Mouse (Mus musculus) limb, embryonic 12.5 days (tissue): ENCODE measurements around the gene Icos. TPM values are rescaled to one million over a fixed set of nuclear protein-coding genes. Genes with fewer than 3 reads are reported as not detected.

ENCODE experiments used
- ATAC-seq: fragments of 200-750 bp; cut with Nextera tagmentation; 2 replicates; pipeline ENCODE4 v1.8.0; 2017; ENCODE audit warnings: low read depth, moderate TSS enrichment; ENCODE audit not compliant: insufficient number of reproducible peaks, insufficient read depth, low FRiP score, low TSS enrichment
- H3K27ac ChIP-seq: fragments of 300-500 bp; sonication (generic); 2 replicates; pipeline ENCODE4 v1.5.1; 2016; ENCODE audit warnings: mild to moderate bottlenecking, moderate library complexity
- H3K27me3 ChIP-seq: fragments of 300-500 bp; sonication (generic); 2 replicates; pipeline ENCODE4 v1.6.1; 2016; ENCODE audit warnings: mild to moderate bottlenecking, moderate library complexity
- H3K36me3 ChIP-seq: fragments of 300-500 bp; sonication (generic); 2 replicates; pipeline ENCODE4 v1.6.1; 2016; ENCODE audit warnings: mild to moderate bottlenecking, moderate library complexity
- H3K4me1 ChIP-seq: fragments of 300-500 bp; sonication (generic); replicated peaks from 2 replicates; pipeline ENCODE4 v1.6.1; 2016
- H3K4me2 ChIP-seq: fragments of 300-500 bp; sonication (generic); 2 replicates; pipeline ENCODE4 v1.6.1; 2016; ENCODE audit warnings: mild to moderate bottlenecking, moderate library complexity
- H3K4me3 ChIP-seq: fragments of 300-500 bp; sonication (generic); replicated peaks from 2 replicates; pipeline ENCODE4 v1.5.1; 2016; ENCODE audit warnings: mild to moderate bottlenecking
- H3K9ac ChIP-seq: fragments of 300-500 bp; sonication (generic); replicated peaks from 2 replicates; pipeline ENCODE4 v1.6.1; 2016; ENCODE audit warnings: mild to moderate bottlenecking, moderate library complexity
- H3K9me3 ChIP-seq: fragments of 300-500 bp; sonication (generic); 2 replicates; pipeline ENCODE4 v1.6.1; 2016; ENCODE audit warnings: mild to moderate bottlenecking, moderate library complexity
- WGBS: fragments of 180-500 bp; shearing (Covaris S2); methylation state at CpG from one replicate; pipeline ENCODE4 v1.1.7; 2016; 5-methylcytosine and 5-hydroxymethylcytosine counted together
- polyA plus RNA-seq: library from polyadenylated mRNA; unstranded; fragments of >200 nt; fragmentation: Nextera tagmentation; extraction: Ambion mirVana; gene quantifications from 2 replicates; pipeline ENCODE4 v1.2.1, GENCODE M21; 2016

Icos gene
- polyA plus RNA-seq, result 0.09 and 0.23 TPM in 2 replicates

GRCm38 (mm10) chr1:60977641-60978040, at the start of gene Icos:
Gene Icos (plus strand): TSS chr1:60977927.
- Histone ChIP-seq H3K4me1 (no peaks in the 10 kb centered on the region; the same call in 1 of the 2 replicates), H3K4me3 (no peak within 1 kb of the TSS), H3K36me3 (no peaks in the 10 kb centered on the region), H3K27me3 (no peaks in the 10 kb centered on the region), H3K9me3 (no peaks in the 10 kb centered on the region), H3K9ac (no peak within 1 kb of the TSS), H3K27ac (no peak within 1 kb of the TSS), H3K4me2 (no peak within 1 kb of the TSS)
- no peak for ATAC-seq
- WGBS, result 86% methylated on average over 6 of the region's 6 CpGs

GRCm38 (mm10) chr1:60929036-60929435, 48.7 kb upstream of the Icos start:
- Histone ChIP-seq H3K4me1 (peaks cover 6% of the 10 kb centered on the region; the same call in 1 of the 2 replicates), H3K9me3 (no peaks in the 10 kb centered on the region), H3K4me2 (no peak overlapping the region), H3K27ac (no peak overlapping the region), H3K27me3 (no peaks in the 10 kb centered on the region), H3K36me3 (no peaks in the 10 kb centered on the region), H3K9ac (no peak overlapping the region), H3K4me3 (no peak overlapping the region)
- no peak for ATAC-seq
- 97% methylated on average over 3 of the region's 3 CpGs for WGBS

GRCm38 (mm10) chr1:60930397-60930796, 47.3 kb upstream of the Icos start:
- WGBS, result 83% methylated on average over 7 of the region's 7 CpGs
- H3K4me1 ChIP-seq, result peaks cover 8% of the 10 kb centered on the region; the same call in 1 of the 2 replicates
- ATAC-seq, result no peak

GRCm38 (mm10) chr1:60935968-60936581, 41.7 kb upstream of the Icos start:
- WGBS, result 31% methylated on average over 8 of the region's 8 CpGs
- ATAC-seq, result no peak
- no peak overlapping the region for H3K4me3 ChIP-seq
- H3K36me3 ChIP-seq, result no peaks in the 10 kb centered on the region
- H3K9me3 ChIP-seq, result no peaks in the 10 kb centered on the region
- no peak overlapping the region for H3K27ac ChIP-seq
- H3K9ac ChIP-seq, result no peak overlapping the region
- H3K27me3 ChIP-seq, result no peaks in the 10 kb centered on the region
- H3K4me2 ChIP-seq, result no peak overlapping the region
- H3K4me1 ChIP-seq, result peaks cover 9% of the 10 kb centered on the region; the same call in 1 of the 2 replicates

More at GRCm38 (mm10) chr1:60930397-60930796, 47.3 kb upstream of the Icos start:
- Histone ChIP-seq H3K4me2 (no peak overlapping the region), H3K9me3 (no peaks in the 10 kb centered on the region), H3K9ac (no peak overlapping the region), H3K36me3 (no peaks in the 10 kb centered on the region), H3K27me3 (no peaks in the 10 kb centered on the region), H3K4me3 (no peak overlapping the region), H3K27ac (no peak overlapping the region)

- H3K4me2 ChIP-seq, result no peak overlapping the region
- H3K27me3 ChIP-seq, result no peaks in the 10 kb centered on the region
- 74% methylated on average over 6 of the region's 6 CpGs for WGBS
- no peaks in the 10 kb centered on the region for H3K9me3 ChIP-seq
- no peak for ATAC-seq
- no peak overlapping the region for H3K4me3 ChIP-seq
- H3K9ac ChIP-seq, result no peak overlapping the region
- no peak overlapping the region for H3K27ac ChIP-seq
- no peaks in the 10 kb centered on the region for H3K36me3 ChIP-seq
- H3K4me1 ChIP-seq, result peaks cover 9% of the 10 kb centered on the region; the same call in 1 of the 2 replicates
These were observed 40.6 kb upstream of the Icos start for GRCm38 (mm10) chr1:60936963-60937711.

GRCm38 (mm10) chr1:60938256-60938655, 39.5 kb upstream of the Icos start:
- Histone ChIP-seq H3K36me3 (no peaks in the 10 kb centered on the region), H3K4me2 (no peak overlapping the region), H3K4me1 (peaks cover 9% of the 10 kb centered on the region; the same call in 1 of the 2 replicates), H3K27me3 (no peaks in the 10 kb centered on the region), H3K27ac (no peak overlapping the region), H3K4me3 (no peak overlapping the region), H3K9ac (no peak overlapping the region), H3K9me3 (no peaks in the 10 kb centered on the region)
- ATAC-seq, result no peak
- 88% methylated on average over 2 of the region's 2 CpGs for WGBS

- Histone ChIP-seq H3K4me3 (no peak overlapping the region), H3K9ac (no peak overlapping the region), H3K4me2 (no peak overlapping the region), H3K27me3 (no peaks in the 10 kb centered on the region), H3K4me1 (peaks cover 9% of the 10 kb centered on the region; the same call in 1 of the 2 replicates), H3K9me3 (no peaks in the 10 kb centered on the region), H3K36me3 (no peaks in the 10 kb centered on the region), H3K27ac (no peak overlapping the region)
- WGBS, result 86% methylated on average over 5 of the region's 5 CpGs
- no peak for ATAC-seq
These were observed 38.8 kb upstream of the Icos start for GRCm38 (mm10) chr1:60938974-60939373.

GRCm38 (mm10) chr1:60940023-60940422, 37.7 kb upstream of the Icos start:
- Histone ChIP-seq H3K27ac (no peak overlapping the region), H3K4me2 (no peak overlapping the region), H3K36me3 (no peaks in the 10 kb centered on the region), H3K9me3 (no peaks in the 10 kb centered on the region), H3K4me3 (no peak overlapping the region), H3K9ac (no peak overlapping the region), H3K4me1 (peaks cover 9% of the 10 kb centered on the region; the same call in 1 of the 2 replicates), H3K27me3 (no peaks in the 10 kb centered on the region)
- no peak for ATAC-seq
- WGBS, result 80% methylated on average over 3 of the region's 3 CpGs

GRCm38 (mm10) chr1:60940620-60941019, 37.1 kb upstream of the Icos start:
- no peak overlapping the region for H3K4me2 ChIP-seq
- H3K27me3 ChIP-seq, result no peaks in the 10 kb centered on the region
- no peak overlapping the region for H3K9ac ChIP-seq
- no peaks in the 10 kb centered on the region for H3K36me3 ChIP-seq
- ATAC-seq, result no peak
- 92% methylated on average over 1 of the region's 1 CpGs for WGBS
- H3K4me3 ChIP-seq, result no peak overlapping the region
- H3K27ac ChIP-seq, result no peak overlapping the region
- no peaks in the 10 kb centered on the region for H3K9me3 ChIP-seq
- peaks cover 4% of the 10 kb centered on the region; the same call in 1 of the 2 replicates for H3K4me1 ChIP-seq

- H3K9me3 ChIP-seq, result no peaks in the 10 kb centered on the region
- no peak overlapping the region for H3K4me3 ChIP-seq
- H3K27me3 ChIP-seq, result no peaks in the 10 kb centered on the region
- ATAC-seq, result no peak
- no peak overlapping the region for H3K9ac ChIP-seq
- no peaks in the 10 kb centered on the region for H3K4me1 ChIP-seq
- no peaks in the 10 kb centered on the region for H3K36me3 ChIP-seq
- no peak overlapping the region for H3K4me2 ChIP-seq
- WGBS, result 91% methylated on average over 5 of the region's 5 CpGs
- H3K27ac ChIP-seq, result no peak overlapping the region
These were observed 36.4 kb upstream of the Icos start for GRCm38 (mm10) chr1:60941056-60942048.

- Histone ChIP-seq H3K4me3 (no peak overlapping the region), H3K9ac (no peak overlapping the region), H3K27me3 (no peaks in the 10 kb centered on the region), H3K4me1 (no peaks in the 10 kb centered on the region), H3K9me3 (no peaks in the 10 kb centered on the region), H3K4me2 (no peak overlapping the region), H3K36me3 (no peaks in the 10 kb centered on the region), H3K27ac (no peak overlapping the region)
- ATAC-seq, result no peak
- 91% methylated on average over 2 of the region's 2 CpGs for WGBS
These were observed 34.8 kb upstream of the Icos start for GRCm38 (mm10) chr1:60942921-60943320.
